Mouse (Mus musculus) megakaryocyte, adult 5-6 weeks (primary cell): ENCODE measurements around the gene Slc22a21. TPM values are rescaled to one million over a fixed set of nuclear protein-coding genes. Genes with fewer than 3 reads are reported as not detected.
A peak's percentile ranks its signal among the peaks of the same experiment; 100 is the strongest.
"Not testable (repeated sequence)": the region's sequence is repeated elsewhere in the genome, so short reads cannot be mapped to it uniquely, and the experiment has no call there.

Experiments
- ATAC-seq: 2 replicates; pipeline ENCODE4 v1.8.0; 2016; ENCODE audit warnings: mild to moderate bottlenecking, inconsistent platforms; ENCODE audit not compliant: poor library complexity, severe bottlenecking
- total RNA-seq, 2 experiments: library from RNA; stranded (forward) in 1 of 2; stranded (reverse) in 1 of 2; fragments of 153-499, 151-499 nt in 1 of 2; fragments of 221-1000, 200-1000 nt in 1 of 2; gene quantifications; 2 replicates each; pipeline versions ENCODE4 v1.2.3 to v1.2.4; 2015 to 2017

Slc22a21 gene
- total RNA-seq, 2 experiments from 2014 or later, result 0.44 to 1.5 TPM

GRCm38 (mm10) chr11:54002761-54003717, 22.9 kb upstream of the Slc22a21 start:
- peak; percentile 75 for ATAC-seq

GRCm38 (mm10) chr11:54002147-54002760, 22.1 kb upstream of the Slc22a21 start:
- ATAC-seq, result 0 out of 2 replicates have a peak, but pooled peaks have one; percentile 54

GRCm38 (mm10) chr11:53997661-53998060, 17.5 kb upstream of the Slc22a21 start:
- ATAC-seq, result no peak

GRCm38 (mm10) chr11:53992264-53992663, 12.1 kb upstream of the Slc22a21 start:
- no peak for ATAC-seq

GRCm38 (mm10) chr11:53989232-53989631, 9.1 kb upstream of the Slc22a21 start:
- ATAC-seq, result no peak

- ATAC-seq, result no peak
Observed at GRCm38 (mm10) chr11:53988081-53988480, 7.9 kb upstream of the Slc22a21 start.

- no peak for ATAC-seq
Observed at GRCm38 (mm10) chr11:53981396-53981795, 1.3 kb upstream of the Slc22a21 start.

GRCm38 (mm10) chr11:53979456-53979787, 710 bp downstream of the Slc22a21 start:
- ATAC-seq, result peak; percentile 11

GRCm38 (mm10) chr11:53977672-53978071, 2.5 kb downstream of the Slc22a21 start:
- ATAC-seq, result no peak

GRCm38 (mm10) chr11:53975559-53975958, 4.6 kb downstream of the Slc22a21 start:
- ATAC-seq, result no peak

- ATAC-seq, result no peak
Observed at GRCm38 (mm10) chr11:53958984-53959383, 21.1 kb downstream of the Slc22a21 start.

GRCm38 (mm10) chr11:53958176-53958575, 22.0 kb downstream of the Slc22a21 start:
- peak; percentile 40; the same call in 1 of the 2 replicates for ATAC-seq

- no peak for ATAC-seq
Observed at GRCm38 (mm10) chr11:53956636-53957035, 23.5 kb downstream of the Slc22a21 start.

- ATAC-seq, result no peak
Observed at GRCm38 (mm10) chr11:53954653-53955052, 25.5 kb downstream of the Slc22a21 start.

GRCm38 (mm10) chr11:53950133-53950532, 30.0 kb downstream of the Slc22a21 start:
- not testable (repeated sequence) for ATAC-seq

GRCm38 (mm10) chr11:53931944-53932318, 48.2 kb downstream of the Slc22a21 start:
- not testable (repeated sequence) for ATAC-seq

GRCm38 (mm10) chr11:53931091-53931943, 48.8 kb downstream of the Slc22a21 start:
- peak; percentile 67; the same call in 1 of the 2 replicates for ATAC-seq

- no peak for ATAC-seq
Observed at GRCm38 (mm10) chr11:53929741-53930140, 50.4 kb downstream of the Slc22a21 start.

GRCm38 (mm10) chr11:53928585-53928984, 51.5 kb downstream of the Slc22a21 start:
- no peak for ATAC-seq

- ATAC-seq, result peak; percentile 52; the same call in 1 of the 2 replicates
Observed at GRCm38 (mm10) chr11:53926303-53926702, 53.8 kb downstream of the Slc22a21 start.

GRCm38 (mm10) chr11:53918851-53919250, 61.3 kb downstream of the Slc22a21 start:
- ATAC-seq, result no peak
